Mouse (Mus musculus) naive thymus-derived CD4-positive, alpha-beta T cell, adult 2 months (primary cell): ENCODE measurements around the gene 4933400A11Rik.
A peak's percentile ranks its signal among the peaks of the same experiment; 100 is the strongest.

Experiments
- DNase-seq: peaks from one replicate; pipeline ENCODE4 v3.0.0-alpha.2; 2011; ENCODE audit warnings: low read depth

Gene 4933400A11Rik

DNA sequence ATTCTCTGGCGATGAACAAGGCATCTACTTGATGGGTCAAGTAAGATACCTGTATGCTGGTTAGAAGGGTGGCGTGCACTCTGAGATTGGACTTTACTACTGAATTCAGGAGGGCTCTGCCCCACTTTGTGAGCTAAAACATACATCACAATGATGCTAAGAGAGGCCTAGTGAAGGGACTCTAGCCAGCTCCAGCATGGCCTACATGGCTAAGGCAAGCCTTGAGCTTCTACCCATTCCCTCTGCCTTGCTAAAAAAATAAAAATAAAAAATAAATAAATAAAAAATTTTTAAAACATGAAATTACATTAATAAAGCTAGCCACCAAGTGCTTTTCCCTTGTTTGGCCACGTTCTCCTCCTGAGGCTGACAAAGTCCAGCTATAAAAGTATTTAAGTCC is at the start of gene 4933400A11Rik:
Gene 4933400A11Rik (minus strand): TSS at position 101 of the 400 bp plus-strand sequence.
- DNase-seq = no peak

DNA sequence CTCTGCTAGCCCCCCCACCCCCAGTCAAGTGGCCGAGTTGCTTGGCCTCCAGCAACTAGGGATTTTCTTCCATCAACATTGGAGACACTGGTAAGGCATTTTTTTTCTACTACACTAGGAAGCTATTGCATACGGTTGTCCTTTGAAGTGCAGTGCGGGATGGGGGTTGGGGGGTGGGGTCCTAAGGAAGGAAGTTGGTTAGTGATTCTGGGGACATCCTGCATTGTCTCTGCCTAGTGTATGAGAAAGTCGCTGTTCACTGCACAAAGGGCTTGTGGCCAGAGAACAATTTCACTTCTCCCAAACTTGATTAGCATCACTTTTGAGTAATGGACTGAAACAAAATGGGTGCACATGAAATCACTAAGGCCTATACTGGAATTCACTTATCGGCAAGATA is 48.7 kb upstream of the 4933400A11Rik start:
- DNase-seq = peak; percentile 52

DNA sequence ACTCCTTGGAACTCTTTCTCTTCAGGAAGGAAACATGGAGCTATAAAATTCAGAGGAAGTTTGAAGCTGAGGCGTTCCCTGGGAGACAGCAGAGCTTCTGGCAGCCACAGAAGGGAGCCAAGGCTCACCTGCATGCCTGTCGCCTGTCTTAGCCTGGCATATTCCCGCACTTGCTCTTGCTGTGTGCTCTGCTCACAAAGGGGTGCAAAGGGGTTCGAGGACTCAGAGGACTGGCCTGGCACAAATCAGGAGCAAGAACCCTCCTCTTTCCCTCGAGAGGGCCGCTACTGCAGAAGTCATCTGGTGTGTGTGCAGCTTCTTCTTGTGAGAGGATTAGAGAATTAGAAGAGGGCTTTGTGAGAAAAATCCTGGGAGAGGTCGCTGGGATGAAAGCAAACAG is 48.3 kb upstream of the 4933400A11Rik start:
- DNase-seq = no peak

DNA sequence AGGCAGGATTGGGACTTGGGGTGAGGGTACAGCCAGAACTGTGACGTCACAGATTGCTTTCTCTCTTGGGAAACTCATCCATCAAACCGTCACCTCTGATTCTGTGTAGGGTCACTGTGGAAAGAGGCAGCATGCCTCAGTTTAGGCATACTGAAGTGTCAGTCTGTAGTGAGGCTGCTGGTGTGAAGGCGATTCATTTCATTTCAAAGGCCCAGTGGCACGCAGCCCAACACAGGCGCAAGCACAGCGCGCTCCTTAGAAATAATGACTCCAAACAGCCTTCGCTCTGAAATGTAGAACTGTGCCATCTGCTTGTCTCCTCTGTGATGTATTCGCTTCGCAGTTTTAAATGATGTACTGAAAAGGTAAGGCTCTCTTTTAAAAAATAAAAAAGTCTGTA is 47.5 kb upstream of the 4933400A11Rik start:
- no peak for DNase-seq

DNA sequence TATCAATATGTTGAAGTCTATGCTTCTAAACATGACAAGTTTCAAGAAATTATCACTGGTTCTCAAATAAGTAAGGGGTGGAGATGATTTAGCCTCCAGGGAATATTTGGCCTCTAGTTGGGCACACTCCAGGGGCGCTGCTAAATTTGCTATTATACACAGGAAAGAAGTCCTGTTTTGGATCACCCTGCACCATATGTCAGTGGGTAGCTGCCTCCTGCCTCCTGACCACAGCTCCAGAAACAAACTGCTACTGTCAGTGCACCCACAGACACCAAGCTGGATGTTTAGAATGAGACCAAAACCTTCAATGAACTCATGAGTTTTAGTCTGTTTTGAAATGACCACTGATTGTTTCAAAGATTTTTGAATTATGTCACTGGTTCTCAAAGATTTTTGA is 34.2 kb upstream of the 4933400A11Rik start:
- no peak for DNase-seq

DNA sequence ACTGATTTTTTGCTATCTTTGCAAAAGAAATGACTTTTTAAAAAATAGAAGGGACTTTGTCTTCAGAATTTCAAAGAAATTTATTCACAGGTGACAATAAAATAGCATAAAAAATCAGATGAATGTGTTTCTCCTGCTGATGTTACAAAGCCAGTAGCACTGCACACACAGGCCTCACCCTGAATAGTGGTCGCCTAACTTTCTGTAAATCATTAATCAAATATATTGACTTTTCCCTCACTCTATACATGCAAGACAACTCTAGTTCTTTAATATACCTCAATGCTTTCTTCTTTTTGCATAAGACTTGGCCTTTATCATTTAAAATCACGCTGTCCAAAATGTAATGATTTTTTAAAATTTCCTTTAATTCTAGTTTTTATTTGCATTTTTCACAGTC is 32.3 kb upstream of the 4933400A11Rik start:
- DNase-seq = no peak

GRCm38 (mm10) chrX:169811318-169811717 is 31.9 kb upstream of the 4933400A11Rik start:
- no peak for DNase-seq

- no peak for DNase-seq
These were observed 28.3 kb upstream of the 4933400A11Rik start for GRCm38 (mm10) chrX:169807744-169808143.

- no peak for DNase-seq
These were observed 26.4 kb upstream of the 4933400A11Rik start for GRCm38 (mm10) chrX:169805791-169806190.

GRCm38 (mm10) chrX:169800238-169800637 is 20.8 kb upstream of the 4933400A11Rik start:
- DNase-seq = no peak

DNA sequence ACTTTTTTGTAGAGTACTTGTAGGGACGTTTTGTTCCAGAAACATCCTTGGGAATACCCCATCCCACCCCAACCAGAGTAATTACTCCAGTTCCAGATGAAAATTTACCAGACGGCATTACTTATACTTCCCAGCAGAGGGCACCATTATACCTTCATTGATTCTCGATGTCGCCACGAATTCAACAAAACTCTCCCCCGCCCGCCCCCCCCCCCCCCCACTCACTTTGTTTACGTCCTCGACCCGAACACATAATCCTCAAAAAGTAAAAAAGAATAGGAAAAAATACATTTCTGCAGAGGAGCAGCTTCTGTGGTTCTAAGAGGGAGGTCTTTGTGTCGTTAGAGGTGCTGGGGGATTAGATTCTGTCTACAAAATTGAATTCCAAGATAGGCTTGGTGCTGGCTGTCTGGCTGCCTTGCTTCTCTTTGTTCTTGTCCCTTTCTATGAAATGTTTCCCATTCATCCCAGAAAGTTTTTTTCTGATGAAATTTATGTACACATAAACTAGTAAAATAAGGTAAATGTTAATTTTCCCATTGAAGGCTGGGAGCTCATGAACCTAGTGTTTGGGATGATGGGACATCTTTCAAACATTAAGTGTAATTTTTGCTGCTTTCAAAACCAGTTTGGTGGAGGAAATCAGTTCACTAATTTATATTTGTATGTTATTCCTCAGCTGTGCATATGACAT is 19.7 kb upstream of the 4933400A11Rik start:
- peak; percentile 35 for DNase-seq

- DNase-seq = no peak
These were observed 17.7 kb upstream of the 4933400A11Rik start for GRCm38 (mm10) chrX:169797148-169797547.

DNA sequence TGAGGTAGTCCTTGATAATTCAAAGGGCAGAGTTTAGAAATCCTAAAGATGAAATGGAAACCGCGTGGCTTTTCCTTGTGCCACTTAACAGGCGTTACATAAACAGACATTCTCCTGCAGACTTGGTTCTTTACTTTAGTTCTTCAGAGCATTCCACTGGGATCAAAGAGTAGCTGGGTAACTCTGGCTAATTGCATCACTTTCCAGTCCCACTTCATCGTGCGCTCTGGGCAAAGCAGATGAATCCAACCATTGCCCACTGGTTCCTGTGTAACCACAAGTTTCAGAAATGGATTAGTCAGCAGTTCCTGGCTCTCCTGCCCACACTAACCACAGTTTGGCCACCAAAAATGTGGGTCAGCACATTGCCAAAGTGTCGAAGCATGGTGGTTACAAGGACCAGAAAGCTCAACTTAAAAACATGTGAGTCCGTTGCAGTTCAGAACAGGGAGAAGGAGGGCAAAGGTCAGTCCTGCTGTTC is 15.4 kb upstream of the 4933400A11Rik start:
- DNase-seq = no peak

GRCm38 (mm10) chrX:169794421-169794820 is 15.0 kb upstream of the 4933400A11Rik start:
- DNase-seq = no peak

DNA sequence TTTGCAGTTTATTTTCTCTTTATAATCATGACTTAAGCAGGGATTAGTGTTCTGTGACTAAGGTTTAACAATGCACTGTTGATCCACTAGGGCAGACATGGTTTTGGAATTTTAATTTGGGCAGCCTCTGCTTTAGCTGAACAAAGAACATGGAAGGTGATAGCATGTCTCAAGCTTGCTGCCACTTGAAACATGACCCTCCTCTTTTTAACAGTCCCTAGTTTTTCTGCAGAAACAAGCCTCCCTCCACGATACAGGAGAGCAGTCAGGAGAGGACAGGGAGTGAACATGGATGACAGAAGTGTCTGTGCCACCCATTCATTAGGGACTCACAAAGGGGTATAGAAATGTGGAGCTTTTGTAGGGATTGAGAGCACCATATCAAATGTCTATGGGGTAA is 13.4 kb upstream of the 4933400A11Rik start:
- no peak for DNase-seq

DNA sequence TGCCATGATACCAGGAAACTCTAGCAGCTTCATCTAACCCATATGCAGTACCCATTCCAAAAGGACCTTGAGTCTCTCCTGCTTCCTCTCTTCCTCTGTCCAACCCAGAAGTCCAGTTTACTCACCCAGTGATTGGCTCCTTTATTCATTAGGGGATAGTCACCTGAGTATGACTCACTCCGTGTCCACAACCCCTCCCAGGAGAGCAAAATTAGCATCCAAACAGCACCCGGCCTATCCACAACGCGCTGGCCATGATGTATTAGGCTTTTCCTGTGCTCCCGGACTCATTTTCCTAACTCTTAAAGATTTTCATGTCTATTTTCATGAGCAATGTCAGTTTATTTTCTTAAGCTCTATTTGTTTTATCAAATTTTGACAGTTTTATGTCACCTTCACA is 10.3 kb upstream of the 4933400A11Rik start:
- no peak for DNase-seq

DNA sequence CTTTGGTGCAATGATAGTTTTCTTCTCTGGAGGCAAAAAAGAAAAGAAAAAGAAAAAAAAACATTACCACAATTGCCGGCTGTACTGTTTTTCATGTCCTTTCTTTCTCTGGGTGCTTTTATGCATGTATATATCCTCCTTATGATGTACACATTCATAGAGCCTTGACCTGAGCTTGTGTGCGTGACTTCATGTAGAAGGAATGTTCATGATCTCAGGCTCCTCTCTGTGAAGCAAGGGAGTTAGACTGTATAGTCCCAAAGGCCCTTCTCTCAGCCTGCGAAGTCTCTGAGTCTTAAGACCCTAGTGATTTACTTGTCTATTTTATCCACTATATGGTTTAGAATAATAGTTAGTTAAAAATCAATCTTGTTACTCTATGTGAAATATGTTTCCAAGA is 21.4 kb downstream of the 4933400A11Rik start:
- no peak for DNase-seq

DNA sequence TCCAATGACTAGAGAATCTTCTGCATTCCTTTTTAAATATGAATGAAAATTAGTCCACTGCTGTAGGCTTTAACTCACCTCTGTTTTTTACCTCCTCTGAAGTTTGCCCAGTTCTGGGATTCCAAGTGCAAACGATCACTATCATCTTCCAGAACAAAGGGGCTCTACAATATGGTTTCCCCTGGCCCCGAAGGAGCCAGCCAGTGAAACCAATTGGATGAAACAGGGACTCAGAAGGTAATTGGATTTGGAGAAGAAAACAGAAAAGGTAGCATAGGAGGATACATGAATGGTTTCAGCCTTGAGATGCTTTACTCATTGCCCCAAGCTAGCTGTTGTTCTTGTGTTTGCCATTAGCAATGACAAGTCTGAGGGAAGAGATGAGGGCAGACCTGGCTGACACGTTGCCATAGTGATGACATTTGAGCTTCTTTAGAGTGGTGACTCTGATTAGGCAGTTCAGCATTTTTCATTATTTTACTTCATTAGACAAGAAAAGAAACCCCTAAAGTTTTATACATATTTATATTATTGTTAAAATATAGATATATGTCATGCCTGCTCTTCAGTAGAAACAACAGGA is 44.0 kb downstream of the 4933400A11Rik start:
- DNase-seq = no peak
